Mouse (Mus musculus) stomach, postnatal 0 days (tissue): ENCODE data around the gene Tas2r135. TPM values are rescaled to one million over a fixed set of nuclear protein-coding genes. Genes with fewer than 3 reads are reported as not detected.

ENCODE experiments used
- ATAC-seq: fragments of 200-750 bp; cut with Nextera tagmentation; 2 replicates; pipeline ENCODE4 v1.8.0; 2017; ENCODE audit not compliant: low FRiP score, low TSS enrichment
- DNase-seq: peaks from one replicate; pipeline ENCODE4 v3.0.0-alpha.2; 2016; ENCODE audit warnings: low spot score
- H3K27ac ChIP-seq: fragments of 300-500 bp; sonication (generic); replicated peaks from 2 replicates; pipeline ENCODE4 v1.5.1; 2014; ENCODE audit warnings: mild to moderate bottlenecking, control low read depth
- H3K27me3 ChIP-seq: fragments of 300-500 bp; sonication (generic); 2 replicates; pipeline ENCODE4 v1.6.1; 2014; ENCODE audit warnings: low read length; ENCODE audit not compliant: control insufficient read depth, insufficient read depth
- H3K36me3 ChIP-seq: fragments of 300-500 bp; sonication (generic); 2 replicates; pipeline ENCODE4 v1.6.1; 2014; ENCODE audit warnings: low read length, mixed read lengths; ENCODE audit not compliant: control insufficient read depth, insufficient read depth
- H3K4me1 ChIP-seq: fragments of 300-500 bp; sonication (generic); replicated peaks from 2 replicates; pipeline ENCODE4 v1.6.1; 2014; ENCODE audit warnings: antibody characterized with exemption; ENCODE audit not compliant: control insufficient read depth, insufficient read depth
- H3K4me2 ChIP-seq: fragments of 300-500 bp; sonication (generic); replicated peaks from 2 replicates; pipeline ENCODE4 v1.6.1; 2014; ENCODE audit warnings: low read depth, mild to moderate bottlenecking, control low read depth, moderate library complexity
- H3K4me3 ChIP-seq: fragments of 300-500 bp; sonication (generic); 2 replicates; pipeline ENCODE4 v1.5.1; 2014; ENCODE audit warnings: low read depth, low read length, control low read depth
- H3K9ac ChIP-seq: fragments of 300-500 bp; sonication (generic); 2 replicates; pipeline ENCODE4 v1.6.1; 2014; ENCODE audit warnings: mild to moderate bottlenecking, low read length, control low read depth, mixed read lengths
- H3K9me3 ChIP-seq: fragments of 300-500 bp; sonication (generic); 2 replicates; pipeline ENCODE4 v1.6.1; 2016; ENCODE audit warnings: low read length; ENCODE audit not compliant: control insufficient read depth
- CTCF ChIP-seq: IDR thresholded peaks from 2 replicates; pipeline ENCODE4 v1.5.1; 2016; ENCODE audit warnings: antibody characterized with exemption, low read depth, mild to moderate bottlenecking, moderate library complexity
- EP300 ChIP-seq: optimal IDR thresholded peaks from 2 replicates; pipeline ENCODE3; 2016; ENCODE audit warnings: antibody characterized with exemption
- WGBS: fragments of 180-500 bp; shearing (Covaris S2); extraction: QIAGEN DNeasy Blood & Tissue Kit; methylation state at CpG from one replicate; pipeline ENCODE4 v1.1.7; 2014; 5-methylcytosine and 5-hydroxymethylcytosine counted together
- polyA plus RNA-seq: library from polyadenylated mRNA; unstranded; fragments of >200 nt; fragmentation: Nextera tagmentation; extraction: Ambion mirVana; gene quantifications from 2 replicates; pipeline ENCODE4 v1.2.1, GENCODE M21; 2015

Gene Tas2r135
- polyA plus RNA-seq, 1 experiment from 2014 or later, result not detected

DNA sequence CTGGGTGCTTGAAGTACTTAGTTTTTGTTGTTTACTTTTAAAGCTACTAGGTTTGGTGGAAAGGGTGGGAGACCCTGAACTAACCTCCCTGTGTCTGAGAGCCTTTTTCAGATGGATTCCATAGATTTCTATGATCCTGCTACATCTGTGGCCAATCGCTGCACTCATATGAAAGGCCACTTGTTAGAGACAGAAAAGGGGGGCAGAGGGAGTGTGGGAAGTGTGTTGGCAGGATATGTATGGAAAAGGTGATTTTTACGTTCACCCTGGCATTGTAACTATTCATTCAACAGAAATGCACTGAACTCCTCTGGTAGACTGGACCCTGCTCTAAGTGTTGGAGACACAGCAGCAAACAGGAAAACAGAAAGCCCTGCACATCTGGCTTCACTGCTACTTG lies 24.0 kb upstream of the Tas2r135 start:
- H3K36me3 ChIP-seq, result no peaks in the 10 kb centered on the region
- H3K4me1 ChIP-seq, result no peaks in the 10 kb centered on the region; the same call in 1 of the 2 replicates
- DNase-seq (no peak), ATAC-seq (no peak)
- H3K9me3 ChIP-seq, result no peaks in the 10 kb centered on the region
- no peak for TF ChIP-seq EP300
- TF ChIP-seq CTCF, result no peak
- no peak overlapping the region for H3K9ac ChIP-seq
- 78% methylated on average over 2 of the region's 2 CpGs for WGBS
- no peak overlapping the region for H3K4me3 ChIP-seq
- no peak overlapping the region for H3K27ac ChIP-seq
- no peaks in the 10 kb centered on the region for H3K27me3 ChIP-seq
- H3K4me2 ChIP-seq, result no peak overlapping the region

DNA sequence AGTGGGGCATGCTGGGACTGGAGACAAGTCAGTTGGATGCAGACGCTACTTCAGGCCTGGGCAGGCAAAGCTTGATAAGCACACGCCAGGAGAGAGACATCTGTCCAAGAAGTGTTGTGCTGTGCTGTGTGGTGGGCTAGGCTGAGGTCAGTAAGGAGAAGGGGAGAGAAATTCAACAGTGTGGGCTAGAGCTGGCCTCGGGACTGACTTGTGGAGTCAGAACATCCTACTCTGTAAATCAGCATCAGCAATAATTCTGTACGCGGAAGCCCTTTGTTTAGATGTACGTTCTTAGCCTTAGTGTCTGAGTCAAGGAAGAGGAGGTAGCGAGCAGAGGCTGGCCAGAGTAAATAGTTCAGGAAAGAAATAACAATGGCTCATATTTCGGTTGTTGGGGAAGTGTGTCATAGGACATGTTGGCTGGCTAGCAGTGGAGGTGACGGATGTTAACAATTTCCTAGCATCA lies 23.3 kb upstream of the Tas2r135 start:
- no peaks in the 10 kb centered on the region for H3K9me3 ChIP-seq
- H3K27ac ChIP-seq, result peak overlapping the region; percentile 56; the same call in 1 of the 2 replicates
- H3K9ac ChIP-seq, result no peak overlapping the region
- H3K36me3 ChIP-seq, result no peaks in the 10 kb centered on the region
- no peak overlapping the region for H3K4me3 ChIP-seq
- no peak for TF ChIP-seq EP300
- TF ChIP-seq CTCF, result no peak
- 25% methylated on average over 9 of the region's 9 CpGs for WGBS
- H3K4me1 ChIP-seq, result no peaks in the 10 kb centered on the region; the same call in 1 of the 2 replicates
- no peak for DNase-seq
- no peak overlapping the region for H3K4me2 ChIP-seq
- H3K27me3 ChIP-seq, result no peaks in the 10 kb centered on the region
- ATAC-seq, result 0 out of 2 replicates have a peak, but pooled peaks have one; percentile 60

DNA sequence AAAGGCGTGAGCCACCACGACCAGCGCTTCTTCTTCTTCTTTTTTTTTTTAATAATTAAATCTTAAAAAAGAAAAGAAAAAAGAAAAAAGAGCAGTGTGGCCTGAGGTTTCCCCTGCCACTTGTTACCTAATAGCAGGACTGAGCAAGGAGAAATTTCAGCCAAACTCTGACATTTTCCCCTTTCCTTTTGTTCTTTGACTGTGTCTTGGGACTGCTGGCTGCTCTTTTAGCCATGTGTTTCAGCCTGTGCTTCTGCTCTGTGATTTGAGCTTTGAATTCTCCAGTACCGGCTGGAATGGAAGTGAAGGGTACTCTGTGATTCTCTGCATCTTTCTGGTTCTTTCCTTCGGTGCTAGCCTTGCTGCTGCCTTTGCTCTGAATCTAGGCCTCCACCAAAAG lies 21.9 kb upstream of the Tas2r135 start:
- ATAC-seq (no peak), DNase-seq (no peak)
- 86% methylated on average over 5 of the region's 5 CpGs for WGBS

DNA sequence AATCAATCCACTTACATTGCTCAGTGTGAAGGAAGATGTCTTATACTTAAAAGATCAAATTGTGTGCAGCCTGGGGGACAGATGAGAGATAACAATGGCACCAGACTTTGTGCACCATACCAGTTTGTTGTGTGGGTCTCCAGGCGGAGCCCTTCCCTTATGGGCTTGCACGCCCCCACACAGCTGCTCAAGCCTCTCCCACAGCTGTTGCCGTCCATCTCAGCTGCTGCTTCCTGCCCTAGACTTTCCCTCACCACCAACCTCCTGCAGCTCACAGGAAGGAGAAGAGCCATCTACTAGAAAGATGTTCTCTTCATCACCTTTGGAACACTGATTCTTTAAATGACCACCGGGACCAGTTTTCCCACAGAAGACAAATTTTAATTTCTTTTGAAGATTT lies 19.6 kb upstream of the Tas2r135 start:
- no peak overlapping the region for H3K27ac ChIP-seq
- H3K9me3 ChIP-seq, result no peaks in the 10 kb centered on the region
- H3K4me1 ChIP-seq, result no peaks in the 10 kb centered on the region; the same call in 1 of the 2 replicates
- no peaks in the 10 kb centered on the region for H3K27me3 ChIP-seq
- DNase-seq (no peak), ATAC-seq (no peak)
- no peak overlapping the region for H3K4me2 ChIP-seq
- no peak overlapping the region for H3K4me3 ChIP-seq
- TF ChIP-seq CTCF, result no peak
- no peak for TF ChIP-seq EP300
- WGBS, result 69% methylated on average over 4 of the region's 4 CpGs
- H3K36me3 ChIP-seq, result no peaks in the 10 kb centered on the region
- no peak overlapping the region for H3K9ac ChIP-seq

More for the DNA sequence above, 21.9 kb upstream of the Tas2r135 start:
- Histone ChIP-seq H3K9me3 (no peaks in the 10 kb centered on the region), H3K9ac (no peak overlapping the region), H3K36me3 (no peaks in the 10 kb centered on the region), H3K4me1 (no peaks in the 10 kb centered on the region; the same call in 1 of the 2 replicates), H3K4me3 (no peak overlapping the region), H3K27me3 (no peaks in the 10 kb centered on the region), H3K4me2 (no peak overlapping the region), H3K27ac (no peak overlapping the region)
- TF ChIP-seq CTCF, result no peak
- TF ChIP-seq EP300, result no peak

DNA sequence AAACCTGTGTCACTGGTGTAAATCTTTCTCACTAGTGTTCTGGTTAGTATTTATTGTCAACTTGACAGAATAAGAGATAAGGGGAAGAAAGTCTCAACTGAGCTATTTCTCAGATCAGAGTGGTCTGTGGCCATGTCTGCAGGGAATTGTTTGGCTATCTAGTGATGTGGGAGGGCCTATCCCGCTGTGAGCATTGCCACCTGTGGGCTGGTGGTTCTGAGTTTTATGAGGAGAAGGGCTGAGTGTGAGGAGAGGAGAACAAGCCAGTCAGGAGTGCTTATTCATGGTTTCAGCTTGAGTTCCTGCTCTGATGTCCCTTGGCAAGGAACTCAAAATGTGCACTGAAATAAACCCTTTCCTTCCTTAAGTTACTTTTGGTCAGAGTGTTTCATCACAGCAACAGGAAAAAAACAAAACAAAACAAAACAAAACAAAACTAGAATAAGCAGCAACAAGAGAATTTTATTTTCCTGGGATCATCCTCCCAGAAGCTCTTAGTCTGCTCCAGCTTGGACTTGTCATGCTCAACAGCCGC lies 13.4 kb upstream of the Tas2r135 start:
- Histone ChIP-seq H3K36me3 (no peaks in the 10 kb centered on the region), H3K9ac (no peak overlapping the region), H3K4me3 (no peak overlapping the region), H3K4me1 (peaks cover 1% of the 10 kb centered on the region; the same call in 1 of the 2 replicates), H3K9me3 (no peaks in the 10 kb centered on the region), H3K4me2 (no peak overlapping the region), H3K27me3 (no peaks in the 10 kb centered on the region), H3K27ac (no peak overlapping the region)
- ATAC-seq (no peak), DNase-seq (no peak)
- 21% methylated on average over 2 of the region's 2 CpGs for WGBS
- TF ChIP-seq EP300 (no peak), CTCF (no peak)

DNA sequence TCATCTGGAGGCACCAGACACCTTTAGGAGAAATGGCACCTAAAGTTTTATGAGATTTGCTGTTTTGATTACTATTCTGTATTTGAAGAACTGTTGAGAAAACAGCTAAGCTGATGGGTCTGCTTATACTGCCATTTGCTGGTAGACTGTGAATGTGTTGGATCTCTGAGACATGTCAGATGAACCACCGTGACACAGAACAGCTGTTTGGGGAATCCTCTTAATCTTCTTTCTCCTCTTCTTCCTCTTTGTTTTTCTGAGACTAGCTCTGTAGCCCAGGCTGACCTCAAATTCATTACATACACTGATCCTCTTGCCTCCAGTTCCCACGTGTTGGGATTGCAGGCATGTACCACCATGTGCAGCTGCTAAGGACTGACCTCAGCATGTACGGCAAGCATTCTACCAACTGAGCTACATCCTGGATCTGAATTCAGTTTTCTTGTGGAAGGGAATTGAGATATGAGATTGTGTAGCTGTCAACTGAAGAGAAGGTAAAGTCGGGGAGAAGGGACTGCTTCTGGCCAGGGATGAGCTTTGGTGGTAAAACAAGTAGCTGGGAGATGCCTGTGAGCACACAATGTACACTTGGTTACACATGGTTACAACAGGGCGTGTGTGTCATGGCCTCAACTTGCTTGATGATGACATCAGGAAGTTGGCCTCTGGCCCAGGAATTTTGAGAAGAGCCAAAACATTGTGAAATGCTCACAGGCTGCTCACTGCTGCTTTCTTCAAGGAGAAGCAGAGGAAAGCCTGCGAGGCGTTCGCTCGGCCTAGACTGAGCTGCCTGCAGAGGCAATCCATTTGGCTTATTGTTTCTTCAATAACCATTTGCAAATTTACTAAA lies 9.0 kb upstream of the Tas2r135 start:
- Histone ChIP-seq H3K9me3 (no peaks in the 10 kb centered on the region), H3K4me3 (no peak overlapping the region), H3K36me3 (no peaks in the 10 kb centered on the region), H3K9ac (no peak overlapping the region), H3K4me2 (no peak overlapping the region), H3K27ac (peak overlapping the region; percentile 78), H3K4me1 (peaks cover 6% of the 10 kb centered on the region; the same call in 1 of the 2 replicates), H3K27me3 (no peaks in the 10 kb centered on the region)
- 23% methylated on average over 9 of the region's 9 CpGs for WGBS
- peak; percentile 93 for ATAC-seq
- peak; percentile 68 for DNase-seq
- TF ChIP-seq CTCF (0 out of 2 replicates have a peak, but pooled peaks have one; percentile 9), EP300 (peak; percentile 71)
